Mouse (Mus musculus) thymus, postnatal 25 days (tissue): ENCODE measurements around the gene Ybey.

Source experiments
- DNase-seq: peaks from one replicate; pipeline ENCODE4 v3.0.0; 2022

The Ybey gene

DNA sequence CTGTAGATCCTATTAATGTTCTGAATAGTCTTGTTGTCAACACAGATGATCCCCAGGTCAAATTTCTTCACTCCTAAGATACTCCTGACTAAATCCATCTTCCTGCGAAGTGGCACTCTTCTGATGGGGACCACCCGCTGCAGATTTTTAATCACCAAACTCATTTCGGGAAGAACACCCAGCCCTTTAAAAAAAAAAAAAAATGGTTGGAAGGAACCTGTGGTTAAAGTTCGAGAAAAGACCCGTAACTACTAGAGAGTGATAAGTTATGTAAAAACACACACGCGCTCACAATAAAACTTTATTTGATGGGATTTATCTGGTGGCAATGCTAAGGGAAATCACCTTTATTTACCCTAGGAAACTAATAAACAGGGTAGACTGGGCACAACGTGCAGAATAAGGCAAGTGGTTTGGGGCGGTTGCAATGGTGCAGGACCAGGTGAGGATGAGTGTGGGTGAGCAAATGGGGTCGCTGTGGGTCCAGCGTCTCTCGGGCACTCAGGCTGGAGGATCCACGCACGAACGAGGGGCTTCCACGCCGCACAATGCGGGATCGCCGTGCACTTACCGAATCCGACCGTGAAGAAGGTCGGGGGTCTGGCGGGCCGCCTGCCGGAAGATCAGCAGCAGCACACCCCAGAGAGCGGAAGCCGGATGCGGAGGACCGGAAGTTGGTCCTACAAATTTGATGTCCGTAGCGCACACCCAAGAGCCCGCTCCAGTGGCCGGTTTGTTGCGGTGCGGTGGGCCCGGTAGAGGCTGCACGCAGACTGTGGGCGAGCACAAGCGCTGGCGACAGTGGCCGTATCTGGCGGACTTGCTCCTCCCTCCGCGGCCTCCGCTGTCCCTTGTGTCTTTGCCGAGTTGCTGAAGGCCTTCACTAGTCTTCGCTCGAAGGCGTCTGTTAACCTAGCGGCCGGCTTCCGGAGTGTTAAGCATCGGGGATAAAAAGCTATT is at the start of gene Ybey, which contains the start of gene Mcm3ap:
TSS of gene Ybey (minus strand) at position 912 of the 960 bp plus-strand sequence.
TSS of gene Mcm3ap (plus strand) at position 725 of the 960 bp plus-strand sequence.
- peak; percentile 88 for DNase-seq

GRCm38 (mm10) chr10:76512965-76513583 is 44.2 kb upstream of the Ybey start:
- DNase-seq = peak; percentile 81

DNA sequence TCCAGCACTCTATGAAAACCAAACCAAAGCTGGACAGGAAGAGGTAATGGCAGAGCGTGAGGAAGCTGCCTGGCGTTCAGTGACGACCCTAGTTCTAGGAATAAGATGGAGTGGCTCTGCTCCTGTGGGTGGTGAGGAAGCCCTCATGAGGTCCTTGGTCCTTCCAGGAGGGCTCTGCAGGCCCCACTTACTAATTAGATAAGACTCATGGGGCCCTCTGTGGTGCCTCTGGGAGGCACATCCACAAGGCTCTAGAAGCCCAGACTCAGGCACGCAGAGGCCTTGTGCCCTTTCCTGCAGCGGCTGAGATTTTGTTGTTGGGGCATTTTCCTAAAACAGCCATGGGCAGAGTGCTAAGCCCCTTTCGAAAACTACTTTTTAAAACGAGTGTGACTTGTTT is 37.0 kb upstream of the Ybey start:
- DNase-seq = no peak

GRCm38 (mm10) chr10:76504271-76504943 is 35.5 kb upstream of the Ybey start:
- DNase-seq = no peak

DNA sequence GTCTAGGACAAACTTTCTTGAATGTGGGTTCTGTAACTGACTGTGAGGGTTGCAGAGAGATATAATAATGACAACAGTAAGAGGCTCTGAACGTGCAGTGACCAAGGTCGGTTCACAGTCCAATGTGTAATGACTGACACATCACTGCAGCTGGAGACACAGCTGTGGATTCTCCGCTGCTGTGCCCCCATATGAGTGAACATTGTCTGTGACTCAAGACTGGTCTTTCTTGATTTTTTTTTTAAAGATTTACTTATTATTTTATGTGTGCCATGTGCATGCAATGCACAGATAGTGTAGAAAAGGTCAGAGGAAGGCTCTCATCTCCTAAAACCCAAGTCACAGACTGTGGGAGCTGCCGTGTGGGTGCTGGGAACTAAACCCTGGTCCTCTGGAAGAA is 28.6 kb upstream of the Ybey start:
- DNase-seq = no peak

- no peak for DNase-seq
These were observed 27.5 kb upstream of the Ybey start for GRCm38 (mm10) chr10:76496366-76496765.

GRCm38 (mm10) chr10:76495501-76495900 is 26.6 kb upstream of the Ybey start:
- DNase-seq = no peak

DNA sequence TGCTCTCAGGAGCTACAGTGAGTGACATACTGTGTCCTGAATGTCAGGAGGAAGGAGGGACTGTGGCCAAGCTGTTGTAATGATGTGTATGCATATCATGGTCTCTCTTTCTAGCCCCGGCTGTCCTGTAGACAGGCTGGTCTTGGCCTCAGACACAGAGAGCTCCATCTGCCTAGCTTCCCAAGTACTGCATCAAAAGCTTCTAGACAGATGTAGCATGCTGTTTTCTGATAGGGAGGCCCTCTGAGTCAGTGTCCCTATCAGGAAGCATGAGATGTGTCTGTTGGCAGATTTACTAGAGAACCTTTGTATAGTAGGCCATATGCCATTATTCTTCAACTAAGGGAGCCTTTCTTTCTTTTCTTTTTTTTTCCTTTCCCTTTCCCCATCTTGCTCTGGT is 24.6 kb upstream of the Ybey start:
- no peak for DNase-seq

DNA sequence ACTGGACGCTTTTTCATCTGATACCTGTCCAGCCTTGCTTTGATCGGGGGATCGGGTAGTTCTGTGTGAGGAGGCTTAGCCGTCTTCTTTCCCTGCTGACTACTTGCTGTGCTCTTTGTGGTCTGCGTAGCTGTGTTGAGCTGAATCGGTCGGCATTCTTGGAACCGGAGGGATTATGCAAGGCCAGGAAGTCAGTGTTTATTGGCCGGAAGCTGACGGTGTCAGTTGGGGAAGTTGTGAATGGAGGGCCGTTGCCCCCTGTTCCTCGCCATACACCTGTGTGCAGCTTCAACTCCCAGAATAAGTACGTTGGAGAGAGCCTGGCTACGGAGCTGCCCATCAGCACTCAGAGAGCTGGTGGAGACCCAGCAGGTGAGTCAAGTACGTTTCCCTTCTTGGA is 20.3 kb upstream of the Ybey start:
- DNase-seq = no peak

DNA sequence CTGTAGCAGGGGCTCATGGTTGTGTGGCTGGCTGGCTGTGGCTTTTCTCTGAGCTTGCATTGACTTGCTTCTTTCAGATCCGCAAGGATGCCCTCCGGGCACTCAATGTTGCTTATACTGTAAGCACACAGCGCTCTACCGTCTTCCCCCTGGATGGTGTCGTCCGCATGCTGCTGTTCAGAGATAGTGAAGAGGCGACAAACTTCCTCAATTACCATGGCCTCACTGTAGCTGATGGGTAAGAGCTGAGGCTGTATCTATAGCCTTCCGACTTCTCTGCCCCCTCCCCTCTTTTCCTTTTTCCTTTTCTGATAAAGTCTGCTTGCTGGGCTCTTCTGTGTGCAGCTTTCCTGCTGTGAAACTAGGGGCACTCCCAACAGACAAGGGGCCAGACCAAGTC is 19.4 kb upstream of the Ybey start:
- no peak for DNase-seq

GRCm38 (mm10) chr10:76486302-76486701 is 17.4 kb upstream of the Ybey start:
- no peak for DNase-seq

DNA sequence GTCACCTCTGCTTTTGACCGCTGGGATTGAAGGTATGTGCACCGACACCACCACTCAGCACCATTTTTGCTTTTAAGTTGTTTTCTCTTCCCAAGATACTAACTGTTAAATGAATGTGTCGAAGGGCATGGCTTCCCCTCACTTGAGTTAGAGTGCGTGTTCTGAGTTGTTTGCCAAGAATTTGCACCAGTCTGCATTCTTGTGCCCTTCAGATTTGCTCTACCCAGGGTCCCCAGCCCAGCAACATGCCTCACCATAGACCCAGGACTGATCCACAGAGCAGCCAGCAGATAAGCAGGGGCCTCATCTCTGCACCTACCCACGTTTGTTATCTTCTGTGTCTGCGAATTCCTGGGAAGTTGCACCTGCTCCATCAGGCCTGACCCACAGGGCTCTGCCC is 12.6 kb upstream of the Ybey start:
- no peak for DNase-seq

GRCm38 (mm10) chr10:76480851-76481250 is 11.9 kb upstream of the Ybey start:
- no peak for DNase-seq

- DNase-seq = no peak
These were observed 4.8 kb upstream of the Ybey start for GRCm38 (mm10) chr10:76473759-76474158.

DNA sequence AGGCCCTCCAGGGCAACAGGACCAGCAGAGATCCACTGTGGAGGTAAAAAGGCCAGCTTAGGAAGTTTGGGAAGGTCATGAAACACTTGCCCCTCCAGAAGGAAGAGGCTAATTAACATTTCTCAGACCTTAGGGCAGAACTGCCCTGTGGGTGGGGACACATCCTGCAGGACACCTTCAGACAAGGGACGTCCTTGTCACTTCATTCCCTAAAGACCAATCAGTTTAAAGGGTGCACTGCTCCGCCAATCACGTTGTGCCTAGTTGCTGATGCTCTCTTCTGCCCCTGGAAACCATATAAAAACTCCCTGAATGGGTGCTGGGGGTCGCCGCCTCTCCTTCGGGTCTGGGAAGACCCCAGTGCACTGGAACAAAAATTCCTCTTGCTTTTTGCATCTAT is 6.2 kb downstream of the Ybey start:
- DNase-seq = no peak

GRCm38 (mm10) chr10:76462312-76462711 is 6.6 kb downstream of the Ybey start:
- no peak for DNase-seq

DNA sequence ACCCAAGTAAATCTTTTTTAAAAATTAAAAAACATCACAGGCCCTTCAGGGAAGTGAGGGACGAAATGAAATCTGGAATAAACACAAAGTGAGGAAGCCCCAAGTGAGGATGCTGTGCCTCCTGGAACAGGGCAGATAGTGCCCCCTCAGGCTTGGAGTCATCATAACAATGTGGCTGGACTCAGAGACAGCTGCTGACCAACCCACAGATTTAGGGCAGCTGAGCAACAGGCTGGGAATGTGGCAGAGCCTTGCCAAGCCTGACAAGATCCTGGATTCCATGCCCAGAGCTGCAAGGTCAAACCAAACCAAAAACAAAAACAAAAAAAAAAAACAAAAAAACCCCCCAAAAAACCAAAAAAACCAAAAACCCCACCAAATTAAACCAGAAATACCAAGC is 7.7 kb downstream of the Ybey start:
- no peak for DNase-seq

DNA sequence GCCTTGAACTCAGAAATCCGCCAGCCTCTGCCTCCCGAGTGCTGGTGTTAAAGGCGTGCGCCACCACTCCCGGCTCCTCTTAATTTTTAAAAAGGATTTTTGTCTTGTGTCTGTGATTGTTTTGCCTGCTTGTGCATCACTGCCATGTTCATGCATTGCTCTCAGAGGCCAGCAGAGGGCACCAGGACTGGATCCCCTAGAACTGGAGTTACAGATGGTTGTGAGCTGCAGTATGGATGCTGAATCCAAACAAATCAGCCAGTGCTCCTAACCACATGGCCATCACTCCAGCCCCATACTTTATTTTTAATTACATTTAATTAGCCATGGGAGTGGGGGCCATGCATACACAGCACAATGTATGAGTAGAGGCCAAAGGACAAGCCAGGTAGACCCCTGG is 13.6 kb downstream of the Ybey start:
- DNase-seq = peak; percentile 44

- DNase-seq = no peak
These were observed 20.1 kb downstream of the Ybey start, which contains the start of gene 2610028H24Rik for GRCm38 (mm10) chr10:76448851-76449250. Gene 2610028H24Rik (plus strand): TSS chr10:76449081.

DNA sequence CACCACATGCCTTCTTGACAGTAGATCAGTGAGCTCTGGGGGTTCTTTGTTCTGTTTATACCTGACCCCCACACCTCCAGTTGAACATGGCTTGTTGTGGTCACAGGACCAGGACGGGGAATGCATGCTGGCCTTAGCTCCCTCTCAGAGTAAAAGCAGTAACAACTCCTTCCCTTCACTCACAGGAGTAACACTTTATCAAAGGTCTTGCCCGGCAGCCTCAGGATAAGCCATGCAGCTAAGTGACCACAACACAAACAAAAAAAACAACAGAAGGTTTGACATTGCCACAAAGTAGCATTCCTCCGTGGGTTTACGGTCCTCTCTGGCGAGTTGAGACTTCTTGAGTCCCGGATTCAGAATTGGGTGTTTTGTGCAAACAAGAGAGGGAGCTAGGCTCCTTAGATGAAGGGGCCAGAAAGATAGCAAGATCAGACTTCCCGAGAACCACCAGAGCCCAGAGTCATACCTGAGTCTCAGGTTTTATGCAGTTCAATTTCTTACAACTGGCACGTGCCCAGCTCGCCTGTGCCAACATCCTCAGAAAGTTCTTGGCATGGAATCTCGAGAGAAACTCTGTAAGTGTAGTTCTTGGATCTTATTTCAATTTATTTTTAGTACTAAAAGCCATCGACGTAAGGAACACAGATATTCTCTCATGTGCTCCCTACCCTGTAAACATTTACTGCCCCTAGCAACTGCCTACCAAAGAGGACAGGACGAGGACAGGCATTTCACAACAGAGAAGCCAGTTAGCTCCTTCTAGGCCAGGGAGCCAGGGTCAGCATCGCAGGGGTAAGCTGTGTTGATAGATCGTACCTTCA is 21.3 kb downstream of the Ybey start:
- no peak for DNase-seq

DNA sequence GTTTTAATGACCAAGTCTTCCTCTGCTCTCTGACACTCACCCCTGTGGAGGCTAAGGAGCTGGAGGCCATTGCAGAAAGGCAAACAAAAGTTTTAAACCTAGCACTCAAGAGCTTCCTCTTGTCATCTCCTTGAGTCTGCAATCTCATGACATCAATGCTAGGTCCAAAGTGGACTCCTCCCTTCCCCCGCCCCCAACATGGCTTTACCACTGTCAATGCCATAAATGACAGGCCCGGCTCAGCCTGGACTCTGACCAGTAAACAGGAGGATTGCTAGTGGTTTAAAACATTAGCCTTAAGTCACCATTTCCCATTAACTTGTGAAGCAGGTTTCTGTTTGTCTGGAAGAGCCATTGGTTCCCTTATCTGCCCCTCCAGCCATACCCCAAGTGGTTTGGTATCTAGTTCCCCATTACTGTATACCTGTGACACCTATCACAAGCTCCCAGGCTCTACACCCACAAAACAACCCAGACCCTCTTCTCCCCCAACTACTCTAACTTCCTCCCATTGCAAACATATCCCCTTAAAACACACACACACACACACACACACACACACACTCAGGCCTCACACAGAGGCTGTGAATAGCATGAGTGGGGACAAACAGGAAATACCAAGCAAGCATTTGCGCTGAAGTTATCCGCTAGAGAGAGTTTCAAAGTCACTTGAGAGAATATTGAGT is 22.8 kb downstream of the Ybey start:
- no peak for DNase-seq
